Mouse (Mus musculus) embryonic facial prominence, embryonic 14.5 days (tissue): ENCODE measurements around the gene Olfr291. TPM values are rescaled to one million over a fixed set of nuclear protein-coding genes. Genes with fewer than 3 reads are reported as not detected.

ENCODE experiments used
- ATAC-seq: fragments of 200-750 bp; cut with Nextera tagmentation; 2 replicates; pipeline ENCODE4 v1.8.0; 2017; ENCODE audit warnings: low read depth, moderate number of reproducible peaks, moderate TSS enrichment
- DNase-seq: peaks from one replicate; pipeline ENCODE4 v3.0.0-alpha.2; 2015; ENCODE audit warnings: low spot score
- H3K27ac ChIP-seq: fragments of 300-500 bp; sonication (generic); replicated peaks from 2 replicates; pipeline ENCODE4 v1.5.1; 2014; ENCODE audit warnings: low read depth, mild to moderate bottlenecking, low read length, moderate library complexity
- H3K27me3 ChIP-seq: fragments of 300-500 bp; sonication (generic); replicated peaks from 2 replicates; pipeline ENCODE4 v1.6.1; 2014; ENCODE audit warnings: low read length; ENCODE audit not compliant: control insufficient read depth, insufficient read depth
- H3K36me3 ChIP-seq: fragments of 300-500 bp; sonication (generic); 2 replicates; pipeline ENCODE4 v1.6.1; 2014; ENCODE audit warnings: low read length, mixed read lengths; ENCODE audit not compliant: control insufficient read depth, insufficient read depth
- H3K4me1 ChIP-seq: fragments of 300-500 bp; sonication (generic); 2 replicates; pipeline ENCODE4 v1.6.1; 2014; ENCODE audit warnings: antibody characterized with exemption, low read length; ENCODE audit not compliant: control insufficient read depth, insufficient read depth
- H3K4me2 ChIP-seq: fragments of 300-500 bp; sonication (generic); 2 replicates; pipeline ENCODE4 v1.6.1; 2014; ENCODE audit warnings: low read depth, mild to moderate bottlenecking, low read length, moderate library complexity, mixed read lengths
- H3K4me3 ChIP-seq: fragments of 300-500 bp; sonication (generic); 2 replicates; pipeline ENCODE4 v1.5.1; 2014; ENCODE audit warnings: low read depth, mild to moderate bottlenecking, low read length
- H3K9ac ChIP-seq: fragments of 300-500 bp; sonication (generic); 2 replicates; pipeline ENCODE4 v1.6.1; 2014; ENCODE audit warnings: low read depth, mild to moderate bottlenecking, low read length, moderate library complexity, mixed read lengths
- H3K9me3 ChIP-seq: fragments of 300-500 bp; sonication (generic); 2 replicates; pipeline ENCODE4 v1.6.1; 2016; ENCODE audit warnings: low read length; ENCODE audit not compliant: control insufficient read depth
- WGBS: fragments of 180-500 bp; shearing (Covaris S2); extraction: QIAGEN DNeasy Blood & Tissue Kit; methylation state at CpG from one replicate; pipeline ENCODE4 v1.1.7; 2014; 5-methylcytosine and 5-hydroxymethylcytosine counted together
- polyA plus RNA-seq: library from polyadenylated mRNA; unstranded; fragments of >200 nt; fragmentation: Nextera tagmentation; extraction: Ambion mirVana; gene quantifications from 2 replicates; pipeline ENCODE4 v1.2.1, GENCODE M21; 2014

Gene Olfr291
- 0.17 TPM in 1 of 2 replicates, not detected in the other for polyA plus RNA-seq

- Histone ChIP-seq H3K4me2 (no peak within 1 kb of the TSS), H3K4me1 (no peaks in the 10 kb centered on the region), H3K27me3 (no peaks in the 10 kb centered on the region), H3K36me3 (no peaks in the 10 kb centered on the region), H3K4me3 (no peak within 1 kb of the TSS), H3K9ac (no peak within 1 kb of the TSS), H3K27ac (no peak within 1 kb of the TSS), H3K9me3 (no peaks in the 10 kb centered on the region)
- 75% methylated on average over 2 of the region's 2 CpGs for WGBS
- DNase-seq: no peak
- ATAC-seq: no peak
Observed at GRCm38 (mm10) chr7:84853253-84853652, at the start of gene Olfr291. Gene Olfr291, plus strand, starts transcription at chr7:84853553.

DNA sequence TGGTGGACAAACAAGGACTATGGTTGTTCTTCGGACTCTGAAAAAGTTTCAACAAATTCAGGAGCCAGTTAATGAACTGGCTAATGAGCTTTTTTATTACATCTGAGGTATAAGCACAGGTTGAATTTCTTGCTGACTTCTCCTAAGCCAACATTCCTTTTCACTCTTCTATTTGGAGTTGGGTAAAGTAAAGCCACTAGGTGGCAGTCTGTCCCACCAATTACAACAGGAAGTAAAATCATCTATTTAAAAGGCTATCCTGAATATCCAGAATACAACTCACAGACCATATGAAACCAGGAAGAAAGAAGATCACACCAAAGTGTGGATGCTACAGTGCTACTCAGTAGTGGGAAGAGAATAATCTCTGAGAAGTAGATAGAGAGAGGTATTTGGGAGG lies 48.1 kb upstream of the Olfr291 start:
- no peak overlapping the region for H3K9ac ChIP-seq
- DNase-seq: peak; percentile 23

GRCm38 (mm10) chr7:84806159-84806558 lies 47.2 kb upstream of the Olfr291 start:
- no peaks in the 10 kb centered on the region for H3K36me3 ChIP-seq
- no peak overlapping the region for H3K27ac ChIP-seq
- ATAC-seq: no peak
- H3K9ac ChIP-seq: no peak overlapping the region
- 75% methylated on average over 4 of the region's 4 CpGs for WGBS
- no peaks in the 10 kb centered on the region for H3K9me3 ChIP-seq
- H3K4me2 ChIP-seq: no peak overlapping the region
- H3K4me3 ChIP-seq: no peak overlapping the region
- DNase-seq: no peak
- no peaks in the 10 kb centered on the region for H3K27me3 ChIP-seq
- H3K4me1 ChIP-seq: no peaks in the 10 kb centered on the region

More for the DNA sequence above, 48.1 kb upstream of the Olfr291 start:
- Histone ChIP-seq H3K4me3 (no peak overlapping the region), H3K9me3 (no peaks in the 10 kb centered on the region), H3K4me1 (no peaks in the 10 kb centered on the region), H3K27ac (no peak overlapping the region), H3K4me2 (no peak overlapping the region), H3K36me3 (no peaks in the 10 kb centered on the region), H3K27me3 (no peaks in the 10 kb centered on the region)
- no peak for ATAC-seq
- WGBS: 33% methylated on average over 1 of the region's 1 CpGs

DNA sequence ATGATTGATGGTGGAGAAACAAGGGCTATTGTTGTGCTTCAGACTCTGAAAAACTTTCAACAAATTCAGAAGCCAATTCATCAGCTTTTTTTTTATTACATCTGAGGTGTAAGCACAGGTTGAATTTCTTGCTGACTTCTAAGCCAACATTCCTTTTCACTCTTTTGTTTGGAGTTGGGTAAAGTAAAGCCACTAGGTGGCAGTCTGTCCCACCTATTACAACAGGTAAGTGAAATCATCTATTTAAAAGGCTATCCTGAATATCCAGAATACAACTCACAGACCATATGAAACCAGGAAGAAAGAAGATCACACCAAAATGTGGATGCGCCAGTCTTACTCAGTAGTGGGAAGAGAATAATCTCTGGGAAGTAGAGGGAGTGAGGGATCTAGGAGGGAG lies 31.2 kb downstream of the Olfr291 start:
- no peaks in the 10 kb centered on the region for H3K4me1 ChIP-seq
- WGBS: 62% methylated on average over 1 of the region's 1 CpGs
- no peaks in the 10 kb centered on the region for H3K36me3 ChIP-seq
- H3K4me2 ChIP-seq: no peak overlapping the region
- no peak overlapping the region for H3K4me3 ChIP-seq
- no peak for DNase-seq
- ATAC-seq: no peak
- no peaks in the 10 kb centered on the region for H3K27me3 ChIP-seq
- H3K27ac ChIP-seq: no peak overlapping the region
- H3K9me3 ChIP-seq: no peaks in the 10 kb centered on the region
- no peak overlapping the region for H3K9ac ChIP-seq

Other genes with a start within 250 kb of the Olfr291 start
- gene Fah, start 246.8 kb upstream of the Olfr291 start, polyA plus RNA-seq: 7.0 and 7.4 TPM in 2 replicates
- 149 and 179 TPM in 2 replicates for gene Zfand6, start 163.6 kb upstream of the Olfr291 start, polyA plus RNA-seq
- gene Vmn2r65, start 110.6 kb downstream of the Olfr291 start, polyA plus RNA-seq: not detected in 2 replicates
- 0.01 TPM in 2 replicates for gene Vmn2r66, start 158.7 kb downstream of the Olfr291 start, polyA plus RNA-seq